Mouse (Mus musculus) adrenal gland, adult 2 months (tissue): ENCODE data around the gene Usp36. TPM values are rescaled to one million over a fixed set of nuclear protein-coding genes. Genes with fewer than 3 reads are reported as not detected.

Experiments
- DNase-seq: peaks from one replicate; pipeline ENCODE4 v3.0.0; 2021
- polyA plus RNA-seq: library from polyadenylated mRNA; depleted of rRNA; stranded (reverse); fragments of >200 nt; gene quantifications from 2 replicates; pipeline ENCODE4 v1.2.3, GENCODE M21; 2012; rRNA removed
- total RNA-seq, 2 experiments: library from RNA; stranded (reverse); gene quantifications; 2 replicates each; pipeline ENCODE4 v1.2.3; 2021

Usp36 gene
- total and polyA plus RNA-seq, 3 experiments: 18.7 to 26.2 (median 21.4) TPM

GRCm38 (mm10) chr11:118222917-118223316, 67.1 kb downstream of the Usp36 start:
- no peak for DNase-seq

DNA sequence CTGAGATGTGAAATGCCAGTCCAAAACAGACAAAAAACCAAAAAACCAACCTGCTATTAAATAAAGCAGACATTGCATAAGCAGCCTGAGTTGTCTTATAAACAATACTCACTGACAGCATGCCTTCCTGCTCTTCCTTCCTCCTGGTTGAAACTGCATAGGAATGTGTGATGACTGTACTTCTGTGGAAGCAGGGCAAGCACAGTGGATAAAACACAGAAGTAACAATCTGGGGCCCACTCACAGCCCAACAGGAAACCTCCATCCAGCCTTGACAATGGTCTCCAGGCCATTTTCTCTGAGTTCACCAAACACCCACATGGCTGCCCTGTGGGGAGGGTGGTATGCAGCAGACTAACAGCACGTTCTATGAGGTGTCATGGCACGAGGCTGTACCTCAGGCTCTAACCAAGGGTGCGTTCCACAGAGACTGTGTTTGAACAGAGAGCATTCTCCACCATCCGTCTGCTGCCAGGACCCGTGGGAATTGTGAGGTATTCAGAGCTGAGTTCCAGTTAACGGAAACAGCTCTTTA, 67.6 kb downstream of the Usp36 start:
- no peak for DNase-seq

GRCm38 (mm10) chr11:118220561-118221262, 69.3 kb downstream of the Usp36 start:
- peak; percentile 34 for DNase-seq

GRCm38 (mm10) chr11:118219066-118219465, 71.0 kb downstream of the Usp36 start:
- DNase-seq: no peak

- peak; percentile 28 for DNase-seq
These were observed 73.6 kb downstream of the Usp36 start for GRCm38 (mm10) chr11:118216468-118216867.

DNA sequence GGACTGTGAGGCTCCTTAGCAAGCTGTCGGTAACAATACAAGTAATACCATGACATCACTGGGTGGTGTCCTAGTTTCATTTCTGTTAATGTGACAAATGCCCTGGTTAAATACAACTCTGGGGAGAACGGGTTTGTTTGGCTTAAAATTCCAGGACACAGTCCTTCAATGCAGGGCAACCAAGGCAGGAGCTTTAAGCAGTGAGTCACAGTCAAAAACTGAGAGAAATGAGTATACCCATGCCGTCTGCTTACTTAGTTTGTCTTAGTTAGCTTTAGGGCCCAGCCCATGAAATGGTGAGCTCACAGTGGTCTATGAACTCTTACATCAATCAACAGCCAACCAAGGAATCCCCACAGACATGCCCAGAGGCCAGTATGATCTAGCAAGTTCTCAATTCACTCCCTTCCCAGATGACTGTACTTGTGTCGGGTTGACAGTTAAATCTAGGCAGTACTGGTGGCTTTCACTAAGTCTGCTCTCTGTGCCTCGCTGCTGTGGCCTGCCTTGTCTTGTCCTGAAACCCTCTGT, 74.1 kb downstream of the Usp36 start:
- no peak for DNase-seq

- DNase-seq: peak; percentile 45
These were observed 77.4 kb downstream of the Usp36 start for GRCm38 (mm10) chr11:118212636-118213112.

DNA sequence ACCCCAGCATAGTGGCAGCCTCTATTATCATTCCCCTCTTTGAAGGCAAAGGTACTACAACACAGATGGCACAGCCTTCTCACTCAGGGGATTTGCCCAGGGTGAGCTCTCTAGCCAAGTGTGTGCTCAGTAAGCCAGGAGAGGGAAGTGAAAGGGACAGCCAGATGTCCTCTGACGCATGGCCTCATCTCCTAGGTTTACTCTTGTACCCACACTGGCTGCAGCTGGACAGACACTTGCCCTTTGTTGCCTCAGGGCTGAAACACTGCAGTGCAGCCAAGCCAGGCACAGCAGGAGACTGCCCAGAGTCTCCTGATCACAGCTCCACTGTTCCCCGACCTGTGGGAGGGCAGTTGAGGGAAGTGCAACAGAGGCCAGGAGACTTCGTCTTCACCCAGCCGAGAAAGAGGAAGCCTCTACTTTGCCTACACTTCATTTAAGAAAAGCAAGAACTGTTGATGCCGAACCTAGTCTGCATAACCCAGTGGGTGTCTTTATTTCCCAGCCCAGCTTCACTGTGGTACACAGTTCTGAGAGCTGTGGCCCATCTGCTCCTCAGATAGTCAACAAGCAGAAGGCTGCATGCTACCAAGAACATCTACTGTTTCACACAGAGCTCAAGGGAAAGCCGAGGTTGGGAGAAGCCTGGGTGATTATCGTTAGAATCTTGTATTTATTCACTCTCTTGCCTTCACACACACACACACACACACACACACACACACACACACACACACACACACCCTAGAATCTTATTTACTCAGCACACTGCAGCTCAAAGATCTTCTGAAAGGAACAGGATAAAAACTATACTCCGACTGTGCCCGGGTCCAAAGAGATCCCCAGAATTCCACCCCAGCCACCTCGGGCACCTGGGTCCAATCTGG, 78.1 kb downstream of the Usp36 start:
- peak; percentile 49 for DNase-seq

- no peak for DNase-seq
These were observed 79.1 kb downstream of the Usp36 start for GRCm38 (mm10) chr11:118210962-118211361.

- DNase-seq: no peak
These were observed 79.9 kb downstream of the Usp36 start for GRCm38 (mm10) chr11:118210116-118210515.

Other genes with a start within 250 kb of the Usp36 start
- under 1 TPM; 0.03 to 0.12 TPM for gene Dnah17, start 159.6 kb downstream of the Usp36 start, total RNA-seq
- gene Dnah17, start 159.6 kb downstream of the Usp36 start, polyA plus RNA-seq: under 0.01 and 0.12 TPM in 2 replicates
- gene Cyth1, start 41.7 kb downstream of the Usp36 start, total RNA-seq: 10 to 100 TPM; 28.9 to 34.0 TPM
- 13.8 and 16.1 TPM in 2 replicates for gene Cyth1, start 41.7 kb downstream of the Usp36 start, polyA plus RNA-seq
- gene Cep295nl, start 52.3 kb upstream of the Usp36 start, total RNA-seq: under 1 TPM; 0.46 to 0.93 TPM
- gene Cep295nl, start 52.3 kb upstream of the Usp36 start, polyA plus RNA-seq: 0.12 TPM in 1 of 2 replicates, not detected in the other
- 100 to 1,000 TPM in 1 of 2 experiments, 10 to 100 TPM in 1; 89.7 to 198 TPM for gene Timp2, start 65.5 kb upstream of the Usp36 start, total RNA-seq
- gene Timp2, start 65.5 kb upstream of the Usp36 start, polyA plus RNA-seq: 79.4 and 126 TPM in 2 replicates
- 100 to 1,000 TPM in 1 of 2 experiments, 10 to 100 TPM in 1; 92.7 to 160 TPM for gene Lgals3bp, start 111.8 kb upstream of the Usp36 start, total RNA-seq
- gene Lgals3bp, start 111.8 kb upstream of the Usp36 start, polyA plus RNA-seq: 336 and 430 TPM in 2 replicates
- 10 to 100 TPM; 28.8 to 35.6 TPM for gene Cant1, start 128.8 kb upstream of the Usp36 start, total RNA-seq
- gene Cant1, start 128.8 kb upstream of the Usp36 start, polyA plus RNA-seq: 59.5 and 66.8 TPM in 2 replicates
- 10 to 100 TPM; 14.8 to 24.8 TPM for gene C1qtnf1, start 138.0 kb upstream of the Usp36 start, total RNA-seq
- gene C1qtnf1, start 138.0 kb upstream of the Usp36 start, polyA plus RNA-seq: 14.6 and 17.9 TPM in 2 replicates
- 10 to 100 TPM; 10.1 to 17.1 TPM for gene Engase, start 186.6 kb upstream of the Usp36 start, total RNA-seq
- 26.4 and 40.6 TPM in 2 replicates for gene Engase, start 186.6 kb upstream of the Usp36 start, polyA plus RNA-seq